Mouse (Mus musculus) regulatory T cell (primary cell): ENCODE results near the gene Nyx.

Experiments
- in situ Hi-C: fragments of 300-600 bp; cut with MboI, MseI; formaldehyde crosslinking; loops from one replicate; pipeline ENCODE4 v1.15.1; 2025; ENCODE audit warnings: high pct_unique_total_duplicates

Gene Nyx

GRCm38 (mm10) chrX:13490941-13491340 is 25.0 kb downstream of the Nyx start:
- in situ Hi-C loops: no loop called here

- in situ Hi-C loops: no loop called here
These were observed 27.0 kb downstream of the Nyx start for GRCm38 (mm10) chrX:13492922-13493321.

- in situ Hi-C loops: no loop called here
These were observed 29.2 kb downstream of the Nyx start for GRCm38 (mm10) chrX:13494892-13495703.

- in situ Hi-C loops: no loop called here
These were observed 34.4 kb downstream of the Nyx start for GRCm38 (mm10) chrX:13500284-13500683.

- in situ Hi-C loops: no loop called here
These were observed 37.0 kb downstream of the Nyx start for GRCm38 (mm10) chrX:13502862-13503375.

- in situ Hi-C loops: no loop called here
These were observed 38.5 kb downstream of the Nyx start for GRCm38 (mm10) chrX:13504389-13504788.

GRCm38 (mm10) chrX:13506376-13506775 is 40.5 kb downstream of the Nyx start:
- in situ Hi-C loops: no loop called here

GRCm38 (mm10) chrX:13513127-13513526 is 47.2 kb downstream of the Nyx start:
- in situ Hi-C loops: no loop called here

- in situ Hi-C loops: no loop called here
These were observed 48.0 kb downstream of the Nyx start for GRCm38 (mm10) chrX:13513864-13514263.

GRCm38 (mm10) chrX:13516451-13516850 is 50.5 kb downstream of the Nyx start:
- in situ Hi-C loops: no loop called here

GRCm38 (mm10) chrX:13518019-13518418 is 52.1 kb downstream of the Nyx start:
- in situ Hi-C loops: no loop called here

GRCm38 (mm10) chrX:13518781-13519407 is 53.0 kb downstream of the Nyx start:
- in situ Hi-C loops: no loop called here

GRCm38 (mm10) chrX:13519408-13519783 is 53.5 kb downstream of the Nyx start:
- in situ Hi-C loops: no loop called here

GRCm38 (mm10) chrX:13520566-13520965 is 54.7 kb downstream of the Nyx start:
- in situ Hi-C loops: no loop called here

- in situ Hi-C loops: no loop called here
These were observed 55.4 kb downstream of the Nyx start for GRCm38 (mm10) chrX:13521288-13521687.
